Mouse (Mus musculus) right cerebral cortex, postnatal 25 days (tissue): ENCODE data around the gene 1700029P11Rik.
"Not testable (repeated sequence)": the region's sequence is repeated elsewhere in the genome, so short reads cannot be mapped to it uniquely, and the experiment has no call there.

Experiments used
- DNase-seq: peaks from one replicate; pipeline ENCODE4 v3.0.0; 2022

1700029P11Rik gene

DNA sequence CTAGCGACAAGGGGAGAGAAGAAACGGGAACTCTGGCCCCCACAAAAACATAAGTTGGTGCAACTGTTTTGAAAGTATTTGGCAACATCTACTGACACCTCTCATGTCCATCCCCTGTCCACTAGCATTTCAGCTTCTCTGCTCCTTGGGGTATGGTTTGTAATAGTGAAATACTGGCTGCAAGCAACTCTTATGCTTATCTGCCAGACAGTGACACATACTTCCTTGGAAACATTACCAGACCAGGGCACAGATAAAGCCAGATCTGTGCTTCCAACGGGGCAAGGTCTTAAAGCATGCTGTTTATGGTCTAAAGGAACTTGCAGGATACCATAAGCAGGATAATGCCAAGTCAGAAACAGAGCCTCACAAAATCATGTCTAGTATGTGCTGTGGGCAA is 21.4 kb upstream of the 1700029P11Rik start:
- no peak for DNase-seq

DNA sequence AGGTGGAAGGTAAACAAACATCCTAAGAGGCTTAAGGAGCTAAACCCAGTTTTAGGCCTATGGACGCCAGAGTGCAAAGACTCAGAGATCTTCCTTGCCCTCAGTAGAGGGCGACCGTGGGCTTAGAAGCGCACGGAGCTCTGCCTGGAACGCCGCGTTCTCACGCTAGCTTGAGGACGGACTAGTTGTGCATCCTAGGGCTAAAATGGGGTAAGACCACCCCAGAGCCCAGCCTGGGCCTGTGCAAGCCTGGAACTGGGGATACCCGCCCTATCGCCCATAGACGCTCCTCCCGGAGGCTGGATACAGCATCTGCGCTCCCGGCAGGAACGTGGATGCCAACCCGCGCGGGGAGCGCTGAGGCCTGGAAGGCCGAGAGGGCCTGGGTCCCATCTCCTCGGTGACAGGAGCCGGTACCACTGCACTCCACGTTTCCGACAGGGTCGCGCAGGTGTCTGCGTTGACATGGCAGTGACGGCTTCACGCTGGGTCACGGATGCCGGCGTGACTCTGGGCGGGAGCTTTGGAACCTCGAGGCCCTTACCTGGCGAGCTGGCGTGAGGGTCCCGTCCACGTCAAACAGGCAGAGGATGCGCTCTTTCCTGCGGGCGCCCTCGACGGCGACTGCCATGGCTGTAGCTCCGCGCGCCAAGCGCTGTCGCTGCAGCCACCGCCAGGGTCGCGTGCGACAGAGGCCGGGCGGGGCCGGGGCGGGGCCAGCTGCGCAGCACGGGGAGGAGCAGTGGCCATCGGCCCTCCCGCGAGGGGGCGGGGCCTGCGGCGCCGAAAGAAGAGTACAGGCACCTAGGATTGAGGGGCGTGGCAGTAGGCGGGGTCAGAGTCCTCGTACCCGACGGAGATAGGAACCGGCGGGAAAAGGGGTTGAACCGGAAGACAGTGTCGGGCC is 19.9 kb upstream of the 1700029P11Rik start, which contains the start of gene Pmm1:
Pmm1 (minus strand) TSS at position 760 of the 907 bp plus-strand sequence.
- DNase-seq, result peak; percentile 97

DNA sequence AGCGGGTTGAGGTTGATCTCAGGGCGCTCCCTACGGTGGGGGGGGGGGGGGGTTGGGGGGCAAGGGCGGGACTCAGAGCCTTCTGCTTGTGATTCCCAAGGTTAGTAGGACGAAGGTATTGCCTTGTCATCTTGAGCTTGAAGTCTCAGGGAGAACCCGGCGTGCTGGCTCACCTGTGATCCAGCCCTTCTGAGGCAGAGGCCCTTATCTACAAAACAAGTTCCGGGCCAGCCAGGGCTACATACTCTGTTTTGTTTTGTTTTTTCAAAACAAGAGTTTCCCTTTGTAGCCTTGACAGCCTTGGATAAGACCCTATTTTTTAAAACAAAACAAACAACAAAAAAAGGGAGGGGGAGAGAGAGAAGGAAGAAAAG is 19.3 kb upstream of the 1700029P11Rik start:
- no peak for DNase-seq

DNA sequence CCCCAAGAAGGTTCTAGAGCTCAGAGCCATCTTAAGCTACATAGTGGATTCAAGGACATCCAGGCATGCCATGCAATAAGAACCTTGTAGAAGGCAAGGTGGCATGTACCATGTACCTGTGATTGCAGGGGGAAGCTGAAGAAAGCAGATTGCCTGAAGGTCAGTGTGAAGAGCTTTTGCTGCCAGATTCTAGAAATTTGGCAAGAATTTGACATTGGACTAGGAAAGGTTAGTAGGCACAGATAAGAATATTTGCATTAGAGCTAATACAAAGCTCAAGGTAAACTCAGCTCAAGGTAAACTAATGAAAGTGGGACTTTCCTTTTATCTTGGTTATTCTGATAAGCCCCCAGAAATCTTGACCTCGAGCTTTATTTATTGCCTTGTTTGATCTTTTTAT is 16.1 kb upstream of the 1700029P11Rik start:
- DNase-seq, result no peak

- DNase-seq, result no peak
Measured at GRCm38 (mm10) chr15:81964980-81965545, 15.3 kb upstream of the 1700029P11Rik start.

- no peak for DNase-seq
Measured at GRCm38 (mm10) chr15:81966062-81966829, 14.1 kb upstream of the 1700029P11Rik start.

DNA sequence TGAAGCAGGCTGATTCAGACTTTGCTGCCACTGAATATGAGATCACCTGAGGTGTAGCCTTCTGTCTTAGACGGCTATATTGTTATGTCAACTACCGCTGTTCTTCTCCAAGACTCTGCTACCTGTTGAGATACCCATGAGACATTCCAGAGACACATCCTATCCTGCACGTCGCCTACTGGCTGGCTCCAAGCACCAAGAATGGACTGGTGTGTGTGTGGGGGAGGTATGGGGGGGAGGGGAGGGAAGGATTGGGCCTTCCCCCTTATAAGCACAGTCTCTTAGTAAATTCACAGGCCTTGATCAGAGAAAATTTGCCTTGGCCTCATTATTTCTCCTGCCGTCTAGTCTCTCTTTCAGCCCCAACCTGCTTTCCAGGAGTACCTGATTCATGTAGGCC is 12.5 kb upstream of the 1700029P11Rik start:
- DNase-seq, result no peak

DNA sequence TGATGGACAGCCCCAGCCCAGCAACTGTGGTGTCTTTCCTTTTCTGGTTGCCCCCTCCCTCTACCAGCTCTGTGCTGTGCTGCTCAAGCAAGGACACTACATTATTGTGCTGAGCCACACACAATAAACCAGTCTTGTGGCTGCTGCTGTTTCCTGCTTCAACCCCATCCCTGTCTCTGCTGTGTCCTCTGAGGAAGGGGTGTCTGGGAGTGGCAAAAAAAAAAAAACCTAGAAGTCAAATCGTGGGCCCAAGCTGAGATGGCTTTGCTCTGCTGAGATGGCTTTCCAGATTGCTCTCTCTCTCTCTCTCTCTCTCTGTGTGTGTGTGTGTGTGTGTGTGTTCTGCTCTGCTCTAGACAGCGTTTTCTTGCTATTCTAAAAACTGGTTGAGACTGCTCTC is 11.9 kb upstream of the 1700029P11Rik start:
- DNase-seq, result no peak

DNA sequence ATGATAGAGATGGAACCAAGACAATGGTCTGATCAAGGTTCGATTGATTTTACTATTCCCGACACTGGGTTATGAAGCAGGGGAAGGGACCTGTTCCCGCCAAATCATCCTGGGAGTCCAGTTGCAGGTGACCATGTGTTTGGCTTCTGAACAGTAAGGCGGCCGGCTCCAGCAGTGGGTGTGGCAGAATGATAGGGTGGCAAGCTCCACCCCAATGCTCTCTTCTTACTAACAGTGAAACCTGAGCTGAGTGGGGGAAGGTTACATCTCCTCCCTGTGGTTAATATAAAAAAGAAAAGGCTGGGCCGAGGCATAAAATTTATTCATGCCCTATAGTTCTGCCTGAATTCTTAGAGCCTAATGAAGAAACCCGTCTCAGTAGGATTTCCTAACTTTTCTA is 11.2 kb upstream of the 1700029P11Rik start:
- no peak for DNase-seq

GRCm38 (mm10) chr15:81969635-81970034 is 10.7 kb upstream of the 1700029P11Rik start:
- not testable (repeated sequence) for DNase-seq

- not testable (repeated sequence) for DNase-seq
Measured at GRCm38 (mm10) chr15:81970498-81970897, 9.8 kb upstream of the 1700029P11Rik start.

DNA sequence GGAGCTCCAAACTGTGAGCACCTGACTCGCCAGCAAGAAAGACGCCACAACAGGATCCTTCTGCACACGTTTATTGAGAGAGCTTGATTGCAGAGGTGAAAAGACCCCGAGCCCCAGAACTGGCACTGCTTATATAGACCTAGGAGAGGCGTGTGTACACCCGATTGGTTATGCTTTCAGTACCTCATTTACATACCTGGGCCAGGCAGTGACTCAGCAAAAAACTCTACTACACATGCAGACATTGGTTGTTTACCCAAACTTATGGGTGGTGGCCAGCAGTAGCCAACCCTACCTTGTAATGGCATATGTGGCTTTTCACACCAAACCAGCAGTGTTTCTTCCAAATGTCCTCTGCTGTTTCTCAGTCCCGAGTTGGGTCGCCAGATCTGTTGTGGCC is 5.2 kb upstream of the 1700029P11Rik start:
- DNase-seq, result not testable (repeated sequence)

DNA sequence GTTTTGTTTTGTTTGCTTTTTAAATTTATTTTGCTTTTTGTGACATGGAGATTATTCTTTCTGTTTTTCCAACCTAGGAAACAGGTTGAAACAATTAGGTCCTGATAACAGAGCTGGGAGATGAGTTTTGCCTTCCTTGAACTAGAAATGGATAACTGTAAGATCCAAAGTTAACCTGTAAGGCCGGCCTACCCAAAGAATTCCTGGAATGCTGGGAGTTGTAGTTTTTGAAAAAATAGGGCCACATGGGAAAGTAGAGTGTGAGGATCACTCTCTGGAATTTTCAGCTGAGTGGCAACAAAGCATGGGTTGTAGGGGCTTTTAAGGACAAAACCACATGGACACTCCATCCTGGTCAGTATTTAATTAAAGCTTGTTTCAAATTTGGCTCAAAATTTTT is 1.8 kb downstream of the 1700029P11Rik start:
- no peak for DNase-seq

GRCm38 (mm10) chr15:81985267-81986161 is 5.2 kb downstream of the 1700029P11Rik start:
- no peak for DNase-seq

DNA sequence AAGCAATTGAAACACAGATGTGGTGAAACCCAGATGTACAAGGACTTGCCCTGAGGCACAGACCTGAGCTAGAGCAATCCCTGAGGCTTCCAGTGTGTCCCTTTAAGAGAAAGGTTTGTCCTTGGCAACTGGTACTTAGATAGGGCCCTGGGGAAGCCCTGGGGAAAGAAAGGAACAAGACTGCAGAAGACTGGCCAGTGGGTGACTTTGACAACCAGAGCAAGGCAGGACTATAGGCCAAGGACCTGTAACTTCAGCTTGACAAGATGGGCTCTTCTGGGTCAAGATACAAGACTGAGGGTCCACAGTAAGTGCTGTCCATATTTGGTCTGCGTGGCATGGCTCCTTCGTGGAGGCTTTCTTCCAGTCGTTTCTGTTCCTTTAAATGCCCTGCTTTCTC is 7.3 kb downstream of the 1700029P11Rik start, which contains the start of gene Xrcc6:
Xrcc6 (plus strand) TSS at position 190 of the 400 bp plus-strand sequence.
- no peak for DNase-seq

DNA sequence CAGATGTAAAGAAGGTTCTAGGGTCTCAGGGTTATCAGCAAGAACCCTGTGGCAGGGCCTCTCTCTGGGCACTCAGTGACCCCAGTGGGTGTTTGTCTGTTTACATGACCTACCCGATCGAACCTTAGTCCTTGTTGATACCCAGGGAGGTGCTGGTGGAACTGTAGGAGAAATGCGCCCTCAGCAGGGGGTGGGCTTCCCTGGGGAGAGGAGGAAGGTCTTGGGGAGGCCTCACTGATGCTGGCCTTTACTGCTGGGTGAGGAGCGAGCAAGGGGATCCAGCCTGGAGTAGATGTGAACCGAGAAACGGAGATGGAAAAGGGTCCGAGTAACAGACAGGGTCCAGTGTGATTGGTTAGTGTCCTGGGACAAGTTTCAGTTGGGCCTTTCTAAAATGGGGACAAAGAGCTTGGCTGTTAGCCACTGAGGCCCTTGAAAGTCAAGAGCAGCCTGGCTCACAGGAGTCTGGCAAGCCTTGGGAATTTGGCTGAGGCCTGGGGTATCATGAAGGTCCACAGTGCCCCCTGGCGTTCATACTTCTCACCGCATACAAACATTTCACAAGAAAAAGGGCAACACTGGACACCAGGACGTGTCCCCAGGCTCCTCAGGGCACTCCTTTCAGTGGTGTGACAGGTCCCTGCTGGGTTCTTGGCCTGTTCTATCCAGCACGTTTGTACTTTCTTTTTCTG is 9.2 kb downstream of the 1700029P11Rik start:
- DNase-seq, result peak; percentile 73

DNA sequence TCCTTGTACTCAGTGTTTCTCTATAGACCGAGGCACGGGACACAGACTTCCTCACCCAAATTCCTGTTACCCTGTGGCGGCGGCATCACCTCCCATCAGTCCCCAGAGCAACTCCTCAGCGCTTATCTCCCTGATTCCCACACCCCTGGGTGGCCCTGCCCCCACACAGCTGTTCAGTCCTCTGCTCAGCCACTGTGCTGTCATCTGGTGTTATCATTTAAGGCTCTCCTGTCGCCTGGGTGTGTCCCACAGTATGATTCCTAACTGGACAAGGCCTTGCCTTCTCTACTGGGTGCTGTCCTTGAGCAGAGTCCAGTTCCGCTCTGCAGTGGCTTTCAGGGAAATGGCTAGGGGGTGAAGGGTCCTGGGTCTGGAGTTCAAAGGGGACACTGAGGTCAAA is 10.2 kb downstream of the 1700029P11Rik start:
- no peak for DNase-seq

- DNase-seq, result no peak
Measured at GRCm38 (mm10) chr15:81993992-81994391, 13.7 kb downstream of the 1700029P11Rik start.

GRCm38 (mm10) chr15:82004257-82004656 is 23.9 kb downstream of the 1700029P11Rik start:
- no peak for DNase-seq

DNA sequence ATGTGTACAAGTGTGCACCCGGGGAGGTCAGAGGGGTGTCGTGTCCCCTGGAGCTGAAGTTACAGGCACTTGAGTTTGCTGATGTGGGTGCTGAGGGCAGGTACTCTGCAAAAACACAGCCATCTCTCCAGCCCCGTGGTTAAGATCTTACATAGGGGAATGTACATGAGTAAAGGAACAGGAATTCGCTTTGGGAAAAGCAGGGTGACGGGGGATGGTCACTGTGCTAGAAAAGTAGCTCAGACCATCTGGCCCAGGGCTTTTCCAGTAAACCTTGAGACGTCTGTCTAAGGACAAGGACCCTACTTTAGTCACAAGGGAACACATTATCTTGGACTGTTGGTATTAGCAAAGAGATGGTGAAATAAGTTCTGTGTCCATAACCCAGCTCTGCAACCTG is 31.6 kb downstream of the 1700029P11Rik start:
- DNase-seq, result no peak

DNA sequence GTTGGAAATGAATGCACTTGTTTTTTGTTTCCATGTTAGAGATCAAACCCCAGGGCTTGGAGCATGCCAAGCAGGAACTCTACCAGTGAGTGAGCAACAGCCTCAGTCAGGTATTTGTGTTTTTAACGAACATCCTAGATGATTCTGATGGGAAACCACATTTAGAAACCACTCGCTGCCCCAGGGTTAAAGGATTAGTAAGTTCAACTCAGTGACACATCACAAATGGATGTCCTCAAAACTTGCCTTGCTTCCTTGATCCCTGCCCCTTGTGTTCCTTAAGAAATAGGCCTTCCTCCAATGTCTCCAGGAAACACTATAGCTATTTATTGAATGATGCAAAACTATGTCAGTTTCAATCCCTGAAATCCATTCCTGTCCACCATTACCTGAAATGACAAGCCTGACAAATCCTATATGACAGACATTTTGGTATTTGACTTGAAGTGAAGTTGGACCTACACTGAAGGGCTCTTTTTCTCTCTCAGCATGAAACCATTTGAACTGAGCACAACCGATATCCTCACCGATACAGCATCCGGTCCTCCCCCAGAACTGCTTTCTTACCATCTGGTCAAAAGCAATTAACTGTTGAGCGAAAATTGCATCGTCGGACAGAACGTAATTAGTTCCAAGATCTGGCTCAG is 34.5 kb downstream of the 1700029P11Rik start:
- no peak for DNase-seq
